Mouse (Mus musculus) midbrain, embryonic 15.5 days (tissue): ENCODE measurements around the gene Tuba8. TPM values are rescaled to one million over a fixed set of nuclear protein-coding genes. Genes with fewer than 3 reads are reported as not detected.

ENCODE experiments used
- ATAC-seq: fragments of 200-750 bp; cut with Nextera tagmentation; replicated peaks from 2 replicates; pipeline ENCODE4 v1.8.0; 2017; ENCODE audit warnings: moderate TSS enrichment
- H3K27ac ChIP-seq: fragments of 300-500 bp; sonication (generic); 2 replicates; pipeline ENCODE4 v1.5.1; 2015; ENCODE audit warnings: mild to moderate bottlenecking, inconsistent platforms
- H3K27me3 ChIP-seq: fragments of 300-500 bp; sonication (generic); replicated peaks from 2 replicates; pipeline ENCODE4 v1.6.1; 2015; ENCODE audit warnings: inconsistent platforms
- H3K36me3 ChIP-seq: fragments of 300-500 bp; sonication (generic); replicated peaks from 2 replicates; pipeline ENCODE4 v1.6.1; 2015; ENCODE audit warnings: inconsistent platforms
- H3K4me1 ChIP-seq: fragments of 300-500 bp; sonication (generic); 2 replicates; pipeline ENCODE4 v1.6.1; 2015; ENCODE audit warnings: inconsistent platforms
- H3K4me2 ChIP-seq: fragments of 300-500 bp; sonication (generic); 2 replicates; pipeline ENCODE4 v1.6.1; 2015; ENCODE audit warnings: inconsistent platforms, mild to moderate bottlenecking, moderate library complexity
- H3K4me3 ChIP-seq: fragments of 300-500 bp; sonication (generic); 2 replicates; pipeline ENCODE4 v1.5.1; 2015; ENCODE audit warnings: mild to moderate bottlenecking, inconsistent platforms
- H3K9ac ChIP-seq: fragments of 300-500 bp; sonication (generic); 2 replicates; pipeline ENCODE4 v1.6.1; 2015; ENCODE audit warnings: mild to moderate bottlenecking, inconsistent platforms
- H3K9me3 ChIP-seq: fragments of 300-500 bp; sonication (generic); 2 replicates; pipeline ENCODE4 v1.6.1; 2016; ENCODE audit warnings: inconsistent platforms
- WGBS: fragments of 180-500 bp; shearing (Covaris S2); methylation state at CpG from one replicate; pipeline ENCODE4 v1.1.7; 2015; ENCODE audit warnings: mixed read lengths; 5-methylcytosine and 5-hydroxymethylcytosine counted together
- polyA plus RNA-seq: library from polyadenylated mRNA; unstranded; fragments of >200 nt; fragmentation: Nextera tagmentation; extraction: Ambion mirVana; gene quantifications from 2 replicates; pipeline ENCODE4 v1.2.1, GENCODE M21; 2015

The Tuba8 gene
- polyA plus RNA-seq, 1 experiment from 2014 or later, result 1.1 TPM

DNA sequence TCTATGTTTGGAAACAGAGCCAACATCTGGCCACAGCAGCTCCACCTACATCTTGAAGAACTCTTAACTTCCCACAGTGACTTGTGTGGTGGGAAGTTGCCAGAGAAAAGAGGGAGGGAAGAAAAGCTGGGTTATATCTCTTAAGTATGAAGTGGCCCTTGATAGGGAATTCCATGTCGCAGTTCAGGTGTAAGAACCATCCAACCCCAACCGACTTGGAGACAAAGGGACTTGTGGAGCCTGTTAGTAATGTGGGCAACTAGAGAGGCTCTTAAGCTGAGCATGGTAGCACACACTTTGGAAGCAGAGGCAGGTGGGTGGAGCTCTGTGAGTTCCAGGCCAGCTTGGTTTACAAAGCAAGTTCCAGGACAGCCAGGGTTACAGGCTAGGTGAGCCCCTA, 912 bp upstream of the Tuba8 start:
- no peak overlapping the region for H3K9ac ChIP-seq
- 81% methylated on average over 2 of the region's 2 CpGs for WGBS
- no peaks in the 10 kb centered on the region for H3K36me3 ChIP-seq

DNA sequence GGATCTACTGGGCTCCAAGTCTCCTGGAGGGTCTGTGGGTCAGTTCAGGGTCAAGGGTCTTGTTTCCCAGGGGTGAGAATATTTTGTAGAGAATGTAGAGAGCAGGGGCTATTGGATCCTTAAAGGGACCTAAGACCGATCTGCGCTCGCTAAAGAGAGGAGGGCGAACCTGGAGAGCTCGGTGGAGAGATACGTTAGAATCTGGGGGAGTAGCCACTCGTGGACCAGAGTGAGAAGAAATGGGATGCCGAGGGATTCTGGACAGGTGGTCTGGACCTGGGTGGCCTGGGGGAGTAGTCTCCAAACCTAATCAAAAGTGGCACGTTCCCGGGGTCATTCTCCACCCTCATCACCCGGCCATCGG, 412 bp downstream of the Tuba8 start:
- under 1% methylated on average over 12 of the region's 12 CpGs for WGBS
- peaks cover 16% of the 10 kb centered on the region for H3K4me1 ChIP-seq
- ATAC-seq, result peak; percentile 41; the same call in 1 of the 2 replicates
- no peaks in the 10 kb centered on the region for H3K36me3 ChIP-seq
- no peaks in the 10 kb centered on the region for H3K9me3 ChIP-seq
- peak overlapping the region; percentile 96 for H3K4me2 ChIP-seq
- H3K4me3 ChIP-seq, result peak overlapping the region; percentile 45
- H3K27ac ChIP-seq, result no peak overlapping the region
- 0 out of 2 replicates have a peak, but pooled peaks cover 15% of the 10 kb centered on the region for H3K27me3 ChIP-seq
- H3K9ac ChIP-seq, result peak overlapping the region; percentile 56

More for the DNA sequence above, 912 bp upstream of the Tuba8 start:
- no peak overlapping the region for H3K27ac ChIP-seq
- ATAC-seq, result 0 out of 2 replicates have a peak, but pooled peaks have one; percentile 1
- H3K9me3 ChIP-seq, result no peaks in the 10 kb centered on the region
- peaks cover 16% of the 10 kb centered on the region for H3K4me1 ChIP-seq
- 0 out of 2 replicates have a peak, but pooled peaks cover 15% of the 10 kb centered on the region for H3K27me3 ChIP-seq
- no peak overlapping the region for H3K4me3 ChIP-seq
- H3K4me2 ChIP-seq, result no peak overlapping the region

DNA sequence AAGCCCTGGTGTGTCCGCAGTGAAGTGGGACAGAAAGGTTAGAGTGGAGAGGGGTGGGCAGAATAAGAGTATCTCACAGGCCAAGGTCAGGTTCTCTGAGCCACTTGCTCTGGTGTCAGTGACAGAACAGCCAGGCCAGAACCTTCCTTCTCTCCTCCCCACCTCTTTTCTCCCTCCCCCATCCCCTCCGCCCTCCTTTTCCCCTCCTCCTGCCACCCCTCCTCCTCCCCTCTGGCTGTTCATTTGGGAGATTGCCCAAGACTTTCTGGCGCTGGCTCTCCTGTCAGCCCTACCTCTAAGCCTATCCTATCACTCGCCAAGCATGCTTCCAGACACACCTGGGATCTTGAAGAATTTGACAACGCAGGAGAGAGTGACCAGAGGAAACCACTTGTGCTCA, 1.2 kb downstream of the Tuba8 start:
- Histone ChIP-seq H3K4me1 (peaks cover 16% of the 10 kb centered on the region), H3K27ac (no peak overlapping the region), H3K9ac (no peak overlapping the region), H3K36me3 (no peaks in the 10 kb centered on the region), H3K4me3 (peak overlapping the region; percentile 45; the same call in 1 of the 2 replicates), H3K9me3 (no peaks in the 10 kb centered on the region), H3K4me2 (peak overlapping the region; percentile 96), H3K27me3 (0 out of 2 replicates have a peak, but pooled peaks cover 15% of the 10 kb centered on the region)
- no peak for ATAC-seq
- WGBS, result 12% methylated on average over 5 of the region's 5 CpGs

DNA sequence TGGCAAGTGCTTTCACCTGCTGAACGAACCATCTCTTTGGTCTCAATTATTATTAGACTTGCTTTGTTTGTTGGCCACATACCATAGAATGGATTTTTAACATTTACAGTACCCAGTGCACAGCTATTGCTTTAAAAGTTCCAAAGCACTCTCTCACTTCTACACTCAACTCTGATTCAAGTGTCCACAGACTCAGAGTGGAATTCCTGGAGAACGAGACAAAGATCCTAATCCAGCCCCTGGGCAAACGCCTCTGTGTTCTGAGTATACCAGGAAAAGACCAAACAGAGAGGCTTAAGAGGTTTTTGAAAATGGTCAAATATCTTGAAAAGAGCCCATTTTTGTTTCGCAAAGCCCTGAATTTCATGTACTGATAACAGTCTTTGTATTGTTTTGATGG, 2.5 kb downstream of the Tuba8 start:
- 0 out of 2 replicates have a peak, but pooled peaks cover 15% of the 10 kb centered on the region for H3K27me3 ChIP-seq
- no peaks in the 10 kb centered on the region for H3K36me3 ChIP-seq
- H3K9me3 ChIP-seq, result no peaks in the 10 kb centered on the region
- H3K27ac ChIP-seq, result no peak overlapping the region
- H3K4me1 ChIP-seq, result peaks cover 16% of the 10 kb centered on the region
- 78% methylated on average over 4 of the region's 4 CpGs for WGBS
- H3K4me3 ChIP-seq, result no peak overlapping the region
- no peak overlapping the region for H3K9ac ChIP-seq
- no peak overlapping the region for H3K4me2 ChIP-seq
- no peak for ATAC-seq

DNA sequence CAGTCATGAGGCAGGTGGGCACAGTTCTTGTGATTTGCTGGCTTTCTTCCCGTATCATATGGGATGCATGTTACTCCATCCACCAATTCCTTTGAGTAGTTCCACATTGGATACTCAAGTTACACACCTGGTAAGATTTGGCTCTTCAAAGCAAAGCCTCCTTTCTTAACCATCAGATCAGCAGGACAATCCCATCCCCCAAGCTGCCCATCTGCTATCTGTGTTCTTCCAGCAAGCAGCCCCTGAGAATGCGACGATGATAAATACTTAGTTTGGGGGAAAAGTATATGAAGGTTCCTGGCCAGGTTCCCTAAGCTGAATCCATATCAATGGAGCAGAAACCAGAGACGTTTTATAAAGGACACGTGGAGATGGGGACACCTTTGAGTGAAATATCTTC, 3.7 kb downstream of the Tuba8 start:
- H3K36me3 ChIP-seq, result no peaks in the 10 kb centered on the region
- no peak for ATAC-seq
- whole genome bisulfite sequencing, result 89% methylated on average over 5 of the region's 5 CpGs
- H3K27ac ChIP-seq, result no peak overlapping the region
- H3K4me3 ChIP-seq, result no peak overlapping the region
- H3K9me3 ChIP-seq, result no peaks in the 10 kb centered on the region
- H3K4me1 ChIP-seq, result peaks cover 16% of the 10 kb centered on the region
- 0 out of 2 replicates have a peak, but pooled peaks cover 15% of the 10 kb centered on the region for H3K27me3 ChIP-seq
- no peak overlapping the region for H3K4me2 ChIP-seq
- no peak overlapping the region for H3K9ac ChIP-seq

DNA sequence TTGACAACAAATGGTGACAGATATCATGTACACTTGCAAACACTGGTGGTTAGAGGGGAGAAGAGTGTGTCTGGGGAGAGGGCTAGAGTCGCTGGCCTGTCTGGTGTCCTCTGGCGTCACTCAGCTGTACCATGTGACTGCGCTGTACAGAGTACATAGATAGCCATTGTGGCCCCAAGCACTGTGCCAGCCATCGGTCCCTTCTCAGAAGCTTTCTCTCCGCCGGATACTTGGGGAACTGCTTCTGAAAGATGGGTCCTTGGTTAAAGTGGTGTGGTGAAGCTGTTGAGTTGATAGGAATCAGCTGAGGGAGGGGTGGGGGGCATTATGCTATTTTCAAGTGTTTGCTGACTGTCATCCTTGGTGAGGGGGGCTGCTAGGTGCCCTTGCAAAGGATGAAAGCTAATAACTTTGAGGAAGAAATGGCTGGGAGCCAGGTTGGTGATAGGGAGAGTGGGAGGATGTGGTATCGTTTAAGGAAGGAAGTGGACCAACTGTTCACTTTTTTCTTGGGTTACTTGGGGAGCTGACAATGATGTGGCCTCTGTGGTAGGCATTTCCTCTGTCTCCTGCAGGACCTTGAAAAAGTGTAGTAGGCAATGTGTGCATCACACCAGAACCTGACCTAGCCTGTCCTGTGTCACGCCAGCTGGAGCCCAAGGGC, 4.3 kb downstream of the Tuba8 start:
- no peaks in the 10 kb centered on the region for H3K9me3 ChIP-seq
- H3K4me1 ChIP-seq, result peaks cover 16% of the 10 kb centered on the region
- ATAC-seq, result no peak
- no peak overlapping the region for H3K4me3 ChIP-seq
- no peak overlapping the region for H3K4me2 ChIP-seq
- no peak overlapping the region for H3K27ac ChIP-seq
- WGBS, result 91% methylated on average over 8 of the region's 8 CpGs
- H3K9ac ChIP-seq, result no peak overlapping the region
- H3K36me3 ChIP-seq, result no peaks in the 10 kb centered on the region
- H3K27me3 ChIP-seq, result 0 out of 2 replicates have a peak, but pooled peaks cover 10% of the 10 kb centered on the region

DNA sequence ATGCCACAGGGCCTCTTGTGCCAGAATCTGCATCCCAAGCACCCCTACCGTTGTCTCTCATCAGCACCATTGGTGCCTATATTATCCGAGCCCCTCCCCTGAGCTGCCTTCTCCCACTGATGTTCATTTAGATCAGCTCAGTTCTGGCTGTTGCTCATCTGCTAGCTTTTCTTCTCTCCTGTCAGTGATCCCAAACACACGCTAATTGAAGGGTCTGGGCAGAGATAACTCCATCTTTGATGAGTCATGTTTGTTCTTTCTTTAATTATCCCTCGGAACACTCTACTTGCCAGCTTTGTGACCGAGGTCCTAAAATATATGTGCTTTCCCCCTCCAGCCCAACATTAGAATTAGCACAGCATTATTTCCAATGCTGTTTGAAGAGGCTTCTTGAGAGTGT, 4.8 kb downstream of the Tuba8 start:
- no peak overlapping the region for H3K4me3 ChIP-seq
- no peaks in the 10 kb centered on the region for H3K9me3 ChIP-seq
- H3K4me2 ChIP-seq, result no peak overlapping the region
- no peak overlapping the region for H3K9ac ChIP-seq
- H3K36me3 ChIP-seq, result no peaks in the 10 kb centered on the region
- ATAC-seq, result no peak
- peaks cover 14% of the 10 kb centered on the region for H3K4me1 ChIP-seq
- no peak overlapping the region for H3K27ac ChIP-seq
- 69% methylated on average over 5 of the region's 5 CpGs for WGBS
- H3K27me3 ChIP-seq, result 0 out of 2 replicates have a peak, but pooled peaks cover 9% of the 10 kb centered on the region

DNA sequence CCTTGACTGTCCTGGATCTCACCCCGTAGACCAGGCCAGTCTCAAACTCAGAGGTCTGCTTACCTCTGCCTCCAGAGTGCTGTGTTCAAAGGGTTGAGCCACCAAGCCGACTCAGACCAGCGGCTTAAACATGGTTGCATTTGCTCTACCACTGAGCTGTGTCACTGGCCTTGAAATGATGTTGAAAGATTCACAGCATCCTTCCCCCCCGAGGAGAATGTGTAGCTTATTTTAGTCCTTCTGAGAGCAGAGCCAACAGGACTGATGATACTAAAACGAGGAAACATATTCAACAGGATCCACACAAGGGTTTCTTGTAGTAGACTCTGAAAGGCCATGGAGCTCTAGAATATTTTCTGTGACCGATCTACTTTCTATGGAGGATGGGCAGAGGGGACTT, 5.4 kb downstream of the Tuba8 start:
- WGBS, result 79% methylated on average over 6 of the region's 6 CpGs
- ATAC-seq, result no peak
- Histone ChIP-seq H3K36me3 (no peaks in the 10 kb centered on the region), H3K4me1 (peaks cover 8% of the 10 kb centered on the region), H3K27me3 (0 out of 2 replicates have a peak, but pooled peaks cover 9% of the 10 kb centered on the region), H3K9ac (no peak overlapping the region), H3K4me3 (no peak overlapping the region), H3K4me2 (no peak overlapping the region), H3K27ac (no peak overlapping the region), H3K9me3 (no peaks in the 10 kb centered on the region)

DNA sequence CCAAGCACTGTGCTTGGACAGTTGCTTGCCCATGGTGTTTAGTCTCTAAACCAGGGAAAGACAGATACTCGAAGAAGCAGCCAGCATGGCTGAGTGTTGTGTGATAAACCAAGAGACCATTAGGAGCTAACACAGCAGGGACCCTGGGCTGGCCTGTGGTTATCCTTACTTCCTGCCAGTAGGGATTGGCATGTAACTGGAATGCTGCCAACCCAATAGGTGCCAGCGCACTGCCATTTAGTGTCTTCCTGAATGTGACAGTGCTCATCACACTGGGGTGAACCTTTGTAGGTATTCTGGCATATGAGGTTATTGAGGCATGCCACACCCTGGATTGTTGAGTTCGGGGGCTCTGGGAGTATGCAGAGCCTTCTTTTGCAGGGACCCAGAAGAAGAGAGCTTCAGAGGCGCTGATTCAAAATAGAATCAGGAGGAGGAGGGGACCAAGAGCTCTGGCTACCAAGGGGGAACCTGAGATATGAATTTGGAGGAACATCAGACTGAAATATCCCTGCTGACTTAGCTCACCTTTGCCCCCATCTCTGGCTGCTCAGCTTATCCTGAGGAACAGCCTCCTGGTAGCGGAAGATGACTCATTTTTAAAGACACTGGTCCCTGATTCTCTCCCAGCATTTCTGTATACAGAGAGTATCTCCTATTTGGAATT, 6.2 kb downstream of the Tuba8 start:
- peaks cover under 1% of the 10 kb centered on the region; the same call in 1 of the 2 replicates for H3K4me1 ChIP-seq
- no peak overlapping the region for H3K4me3 ChIP-seq
- no peak overlapping the region for H3K4me2 ChIP-seq
- H3K9ac ChIP-seq, result no peak overlapping the region
- H3K27ac ChIP-seq, result no peak overlapping the region
- 85% methylated on average over 5 of the region's 5 CpGs for WGBS
- H3K36me3 ChIP-seq, result no peaks in the 10 kb centered on the region
- 0 out of 2 replicates have a peak, but pooled peaks cover 3% of the 10 kb centered on the region for H3K27me3 ChIP-seq
- ATAC-seq, result no peak
- H3K9me3 ChIP-seq, result no peaks in the 10 kb centered on the region

DNA sequence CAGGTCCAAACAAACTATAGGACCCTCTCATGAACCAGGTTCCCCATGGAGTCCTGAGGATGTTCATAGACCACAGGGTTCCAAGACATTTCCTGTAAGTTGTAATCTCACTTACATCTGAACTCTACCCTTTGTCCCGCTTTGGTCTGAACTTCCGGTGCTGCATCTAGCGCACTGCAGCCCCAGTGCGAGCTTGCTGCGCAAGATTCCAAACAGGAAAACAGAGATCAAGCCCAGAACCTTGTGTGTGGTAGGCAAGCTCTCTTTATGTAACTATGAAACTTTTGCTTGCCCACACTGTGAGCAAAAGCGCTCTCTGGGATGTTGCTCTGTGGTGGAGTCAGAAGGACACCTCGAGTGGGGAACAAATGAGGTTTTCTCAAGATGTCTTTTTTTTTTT, 7.5 kb downstream of the Tuba8 start:
- H3K9ac ChIP-seq, result no peak overlapping the region
- no peak overlapping the region for H3K27ac ChIP-seq
- H3K9me3 ChIP-seq, result no peaks in the 10 kb centered on the region
- no peak for ATAC-seq
- H3K4me1 ChIP-seq, result no peaks in the 10 kb centered on the region
- no peaks in the 10 kb centered on the region for H3K27me3 ChIP-seq
- WGBS, result 92% methylated on average over 7 of the region's 7 CpGs
- no peaks in the 10 kb centered on the region for H3K36me3 ChIP-seq
- H3K4me2 ChIP-seq, result no peak overlapping the region
- H3K4me3 ChIP-seq, result no peak overlapping the region

DNA sequence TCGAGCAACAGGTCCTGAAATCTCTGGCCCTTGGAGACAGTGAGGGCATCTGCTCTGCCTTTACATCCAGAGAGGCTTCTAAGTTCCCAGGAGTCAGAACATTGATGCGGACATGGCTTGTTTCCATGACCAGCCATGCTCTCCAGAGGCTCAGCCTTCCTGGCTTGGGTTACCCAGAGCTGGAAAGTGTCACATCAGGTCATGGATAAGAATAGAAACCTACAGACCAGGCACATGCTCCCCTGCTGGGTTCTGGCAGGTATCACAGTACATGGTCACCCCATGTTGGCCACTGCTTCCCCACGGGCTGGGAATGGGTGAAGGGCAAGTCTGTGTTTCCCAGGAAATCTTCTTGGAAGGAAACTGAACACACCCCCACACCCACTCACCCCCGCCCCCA, 8.9 kb downstream of the Tuba8 start:
- Histone ChIP-seq H3K4me3 (no peak overlapping the region), H3K27me3 (no peaks in the 10 kb centered on the region), H3K9ac (no peak overlapping the region), H3K4me1 (no peaks in the 10 kb centered on the region), H3K9me3 (no peaks in the 10 kb centered on the region), H3K4me2 (no peak overlapping the region), H3K36me3 (no peaks in the 10 kb centered on the region), H3K27ac (no peak overlapping the region)
- WGBS, result 82% methylated on average over 4 of the region's 4 CpGs
- no peak for ATAC-seq

DNA sequence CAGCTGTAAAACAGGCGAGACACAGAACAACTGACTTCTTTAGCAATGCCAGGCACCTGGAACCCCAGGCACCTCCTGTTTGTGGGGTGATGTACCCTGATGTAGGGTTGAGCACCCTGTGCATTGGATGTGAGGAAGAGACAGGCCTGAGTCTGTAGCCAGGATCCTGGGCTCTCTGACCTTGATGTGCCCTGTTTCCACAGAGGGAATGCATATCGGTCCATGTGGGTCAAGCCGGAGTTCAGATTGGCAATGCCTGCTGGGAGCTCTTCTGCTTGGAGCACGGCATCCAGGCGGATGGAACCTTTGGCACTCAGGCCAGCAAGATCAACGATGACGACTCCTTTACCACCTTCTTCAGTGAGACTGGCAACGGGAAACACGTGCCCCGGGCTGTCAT, 9.7 kb downstream of the Tuba8 start:
- Histone ChIP-seq H3K36me3 (no peaks in the 10 kb centered on the region), H3K9ac (no peak overlapping the region), H3K4me3 (no peak overlapping the region), H3K27ac (no peak overlapping the region), H3K4me1 (no peaks in the 10 kb centered on the region), H3K4me2 (no peak overlapping the region), H3K27me3 (no peaks in the 10 kb centered on the region), H3K9me3 (no peaks in the 10 kb centered on the region)
- 93% methylated on average over 10 of the region's 10 CpGs for WGBS
- no peak for ATAC-seq
